Mouse (Mus musculus) thymus, postnatal 25 days (tissue): Measurements from ENCODE around the gene Olfr411.

Experiments
- DNase-seq: peaks from one replicate; pipeline ENCODE4 v3.0.0; 2022

The Olfr411 gene

DNA sequence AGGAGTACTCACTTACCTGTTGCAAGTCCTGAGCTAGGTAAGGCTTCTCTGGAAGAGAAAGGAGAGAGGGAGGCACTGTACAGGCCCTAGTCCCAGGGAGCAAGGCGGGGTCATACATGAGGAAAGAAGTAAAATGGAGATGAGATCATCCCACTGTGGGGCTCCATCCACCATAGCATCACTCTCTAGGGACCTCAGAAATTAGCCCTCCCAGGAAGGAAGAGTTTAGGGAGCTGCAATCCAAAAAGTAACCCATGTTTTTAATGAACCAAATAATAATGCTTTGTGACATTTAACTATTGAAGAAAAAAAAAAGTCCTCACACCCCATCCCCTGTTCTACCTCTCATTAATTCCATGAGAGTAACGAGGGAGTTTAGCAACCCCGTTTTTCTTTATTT lies at the start of gene Olfr411:
Olfr411 (minus strand) TSS at position 101 of the 400 bp plus-strand sequence.
- DNase-seq: no peak

DNA sequence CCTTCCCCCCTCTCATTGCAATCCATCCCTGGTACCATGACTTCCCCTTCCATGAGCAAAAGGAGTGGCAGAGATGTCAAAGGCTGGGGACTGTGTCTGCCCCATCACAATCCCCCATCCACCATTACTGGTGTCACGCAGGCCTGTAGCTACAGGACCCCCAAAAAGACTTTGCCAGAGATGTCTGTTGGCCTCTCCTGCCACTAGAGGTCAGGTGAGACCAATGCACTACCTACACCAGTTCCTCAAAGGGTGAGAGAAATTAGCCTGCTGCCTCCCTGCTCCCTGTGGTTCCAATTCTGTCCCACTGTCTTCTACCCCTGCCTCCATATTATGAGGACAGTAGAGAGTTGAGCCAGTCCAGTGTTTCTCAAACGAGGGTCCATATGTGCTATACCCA lies 49.7 kb upstream of the Olfr411 start:
- peak; percentile 49 for DNase-seq

DNA sequence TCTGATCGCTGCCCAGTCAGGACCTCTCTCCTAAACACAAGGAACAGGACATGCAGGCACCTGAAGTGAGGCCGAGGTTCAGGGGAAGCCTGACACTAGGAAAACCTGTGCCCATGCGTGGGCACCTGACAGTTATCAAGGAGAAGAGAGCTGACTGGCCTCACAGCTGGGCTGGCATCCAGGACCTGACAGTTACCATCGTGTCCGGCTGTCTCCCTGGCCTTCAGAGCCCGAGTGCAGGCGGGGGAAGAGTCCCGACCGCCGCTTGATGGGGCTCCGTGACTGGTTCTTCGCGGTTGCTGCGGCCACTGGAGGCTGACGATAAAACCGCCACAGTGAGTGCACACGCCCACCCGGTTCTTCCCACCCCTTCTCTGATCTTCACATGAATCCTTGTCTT lies 43.1 kb upstream of the Olfr411 start:
- DNase-seq: no peak

DNA sequence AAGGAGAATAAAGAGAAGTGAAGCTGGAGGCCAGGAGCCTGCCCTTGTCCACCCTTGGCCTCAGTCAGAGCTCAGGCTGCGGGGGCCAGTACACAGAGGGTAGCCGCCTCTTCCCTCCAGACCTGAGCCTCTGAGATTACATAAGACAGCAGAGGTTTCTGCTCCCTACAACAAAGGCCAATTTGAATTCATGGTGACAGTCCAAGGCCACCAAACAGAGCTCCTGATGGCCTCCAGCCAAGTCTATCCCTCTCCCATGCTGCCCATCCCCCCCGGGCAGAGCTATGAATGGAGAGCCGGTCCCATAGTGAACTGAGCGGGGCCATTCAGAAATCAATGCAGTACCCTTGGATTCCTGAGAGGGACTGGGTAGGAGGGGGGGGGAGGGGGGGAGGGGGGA lies 41.0 kb upstream of the Olfr411 start:
- no peak for DNase-seq

DNA sequence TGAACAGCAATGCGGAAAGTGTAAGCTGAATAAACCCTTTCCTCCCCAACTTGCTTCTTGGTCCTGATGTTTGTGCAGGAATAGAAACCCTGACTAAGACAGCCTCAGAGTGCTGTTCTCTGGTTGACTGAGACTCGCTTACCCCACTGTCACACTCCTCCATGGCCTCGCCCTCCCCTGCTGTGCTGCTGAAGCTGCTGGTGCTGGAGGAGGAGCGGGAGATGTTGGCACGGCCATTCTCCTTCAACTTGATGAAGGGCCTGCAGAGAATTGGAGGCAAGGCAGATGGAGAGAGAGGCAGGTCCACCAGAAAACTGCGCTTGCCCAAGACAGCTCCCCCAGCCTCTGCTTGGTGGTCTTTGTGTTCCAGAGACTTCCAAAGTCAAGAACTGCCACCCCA lies 40.5 kb upstream of the Olfr411 start:
- DNase-seq: no peak

DNA sequence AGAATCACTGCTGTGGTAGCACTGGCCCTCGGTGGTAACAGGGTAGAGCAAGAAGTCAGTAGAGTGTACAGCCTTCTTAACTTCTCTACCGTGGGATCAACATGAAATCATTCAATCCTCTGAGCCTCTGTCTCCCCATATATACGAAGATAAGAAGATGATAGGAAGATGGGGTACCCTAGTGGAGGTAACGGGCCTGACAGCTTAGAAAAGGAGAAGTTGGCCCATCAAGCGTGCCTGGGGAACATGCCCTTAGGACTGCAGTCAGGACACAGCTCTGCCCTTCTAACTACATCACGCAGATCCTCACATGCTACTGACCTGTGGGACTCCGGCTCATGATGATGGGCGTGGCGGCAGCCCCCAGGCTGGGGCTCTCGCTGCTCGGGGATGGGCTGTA lies 39.4 kb upstream of the Olfr411 start:
- no peak for DNase-seq

DNA sequence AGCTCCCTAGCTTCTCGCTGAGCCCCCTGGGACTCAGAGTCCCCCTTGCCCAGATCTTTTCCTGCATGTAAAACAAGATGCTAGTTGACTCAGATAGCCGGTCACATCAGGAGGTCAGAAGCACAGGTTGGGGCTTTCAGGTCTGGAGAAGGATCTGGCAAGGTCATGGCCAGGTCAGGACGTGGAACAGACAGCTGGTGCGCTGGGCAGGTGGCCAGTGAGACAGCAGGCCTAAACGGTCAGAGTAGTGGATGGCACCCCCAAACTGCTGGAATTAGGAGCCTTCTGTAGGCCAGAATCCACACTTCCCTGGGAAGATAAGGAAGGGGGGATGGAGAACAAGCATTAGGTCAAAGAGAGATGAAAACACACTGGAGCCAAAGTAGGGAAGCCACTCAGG lies 34.8 kb upstream of the Olfr411 start:
- DNase-seq: no peak

DNA sequence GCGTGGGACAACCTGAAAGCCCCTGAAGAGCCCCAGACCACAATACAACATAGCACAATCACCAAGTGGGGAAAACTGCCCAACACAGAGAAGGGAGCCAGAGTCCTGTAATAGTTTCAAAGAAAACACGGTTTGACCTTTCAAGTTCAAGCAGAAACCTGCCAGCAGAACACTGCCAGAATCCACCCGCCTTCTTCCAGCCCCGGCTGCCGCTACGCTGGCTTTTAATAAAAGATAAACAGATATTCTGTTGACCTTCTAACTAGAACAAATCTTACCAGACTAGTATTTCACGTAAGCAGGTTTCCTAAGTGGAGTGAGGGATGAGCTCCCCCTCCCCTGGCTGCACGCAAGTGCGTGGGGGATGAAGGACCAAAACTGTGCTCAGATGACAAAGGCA lies 33.2 kb upstream of the Olfr411 start:
- DNase-seq: no peak

DNA sequence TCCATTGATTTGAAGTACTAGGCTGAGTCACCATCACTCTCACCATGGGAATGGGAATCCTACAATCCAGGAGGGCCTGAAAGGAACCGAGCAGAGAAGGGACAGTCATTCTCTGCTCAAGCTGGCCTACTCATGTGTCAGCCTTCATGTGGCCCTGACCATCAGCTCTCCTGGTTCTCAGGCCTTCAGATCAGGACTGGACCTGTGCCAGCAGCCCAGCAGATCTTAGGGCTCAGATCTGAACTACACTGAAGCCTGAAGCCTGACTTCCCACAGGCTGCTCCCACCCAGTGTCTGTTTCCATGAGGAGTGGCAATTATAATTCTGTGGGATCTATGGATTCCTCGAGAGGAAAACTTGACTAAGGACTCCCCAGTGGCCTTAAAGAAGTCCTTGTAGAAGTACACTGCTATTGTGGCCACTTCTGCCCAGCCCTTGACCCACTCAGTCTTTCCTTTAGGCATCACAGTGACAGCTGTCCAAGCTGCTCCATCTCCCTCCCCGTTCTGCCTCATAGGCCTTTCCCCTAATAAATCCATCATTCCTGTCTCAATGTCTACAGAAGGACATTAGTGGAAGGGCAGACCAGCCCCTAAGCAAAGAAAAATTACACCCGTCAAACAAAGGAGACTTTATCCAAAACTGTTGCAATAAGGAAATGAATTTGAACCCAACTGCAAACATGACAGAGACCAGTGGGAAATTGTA lies 26.9 kb upstream of the Olfr411 start:
- DNase-seq: no peak

DNA sequence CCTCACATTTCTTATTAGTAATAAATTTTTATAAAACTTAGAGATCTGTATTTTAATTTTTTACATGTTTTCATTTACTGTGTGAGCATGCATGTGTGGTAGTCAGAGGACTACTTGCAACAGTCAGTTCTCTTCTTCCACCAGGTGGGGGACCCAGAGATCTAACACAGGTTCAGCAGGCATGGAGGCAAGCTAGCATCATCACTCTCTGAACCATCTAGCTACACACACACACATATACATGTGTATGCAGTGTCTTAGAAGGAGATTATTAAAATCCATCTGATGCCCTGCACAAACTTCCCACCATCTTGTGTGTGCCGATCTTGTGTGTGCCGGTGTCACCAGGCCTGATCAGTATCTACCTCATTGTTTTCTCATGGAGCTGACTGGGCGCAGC lies 24.4 kb upstream of the Olfr411 start:
- peak; percentile 33 for DNase-seq

DNA sequence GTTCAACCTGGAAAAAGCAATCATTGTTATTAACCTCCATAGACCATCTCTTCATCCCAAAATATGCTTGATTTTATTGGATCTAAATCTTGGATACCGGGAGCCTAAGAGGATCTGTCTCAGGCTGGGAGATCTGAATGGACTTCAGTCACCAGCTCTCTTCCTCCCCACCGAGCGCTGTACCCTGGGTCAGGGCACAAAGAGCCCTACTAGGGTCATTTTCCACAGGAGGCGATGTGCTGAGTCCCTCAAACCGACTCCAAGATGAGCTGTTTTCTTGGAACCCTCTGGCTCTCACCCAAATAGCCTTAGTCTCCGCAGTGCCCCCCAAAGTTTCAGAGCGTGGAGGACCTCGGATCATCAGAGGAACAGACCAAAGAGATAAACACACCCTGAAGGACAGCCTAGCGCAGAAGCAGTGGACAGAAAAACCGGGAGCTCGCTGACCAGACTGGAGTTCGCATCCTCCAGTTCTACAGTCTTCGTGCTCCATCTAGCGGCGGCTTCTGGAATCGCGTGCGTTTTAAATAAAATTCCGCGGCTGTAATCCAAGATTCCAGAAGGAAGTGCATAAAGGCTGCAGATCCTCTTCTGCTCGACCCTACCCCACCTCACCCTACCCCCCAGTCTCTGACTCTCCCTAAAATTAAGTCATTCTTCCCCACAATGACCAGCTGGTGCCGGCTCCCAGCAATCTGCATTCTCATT lies 19.1 kb upstream of the Olfr411 start:
- DNase-seq: peak; percentile 49

DNA sequence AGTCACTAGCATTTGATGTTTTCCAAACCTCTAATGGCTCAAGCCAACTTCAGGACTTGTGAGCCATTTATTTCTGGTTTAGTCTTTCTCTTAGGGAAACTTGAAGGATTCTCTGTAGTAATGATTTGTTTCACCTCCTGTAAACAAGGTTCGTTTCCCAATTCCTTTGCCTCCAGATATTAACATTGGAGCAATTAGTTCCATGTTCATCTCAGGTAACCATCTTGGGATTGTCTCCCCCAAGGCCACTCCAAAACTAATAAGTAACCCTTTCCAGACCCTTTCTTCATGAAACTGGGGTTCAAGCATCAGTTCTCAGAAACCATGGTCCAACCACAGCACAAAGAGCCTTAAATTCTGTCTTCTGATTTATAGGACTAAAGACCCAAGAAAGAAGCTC lies 9.3 kb upstream of the Olfr411 start, which contains the start of gene Olfr412:
Olfr412 (plus strand) TSS at position 301 of the 400 bp plus-strand sequence.
- no peak for DNase-seq

DNA sequence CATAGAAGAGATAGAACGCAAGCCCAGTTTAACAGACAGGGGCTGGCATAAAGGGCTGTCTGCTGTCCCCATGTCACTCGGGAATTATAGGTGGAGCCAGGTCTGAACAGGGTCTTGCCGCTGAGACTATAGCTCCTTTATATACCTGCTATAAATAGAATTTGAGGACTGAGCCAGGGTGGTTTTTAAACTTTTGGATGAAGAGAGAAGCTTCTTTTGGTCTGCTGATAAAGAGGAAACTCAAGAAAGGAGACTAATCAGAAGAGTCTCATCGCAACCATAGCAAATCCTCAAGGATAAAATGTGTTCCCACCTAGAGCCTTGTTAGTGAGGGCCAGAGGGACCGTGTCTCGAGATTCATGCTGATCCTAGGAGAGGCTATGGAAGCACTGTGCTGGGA lies 14.5 kb downstream of the Olfr411 start, which contains the start of gene Olfr410:
Olfr410 (minus strand) TSS at position 101 of the 400 bp plus-strand sequence.
- no peak for DNase-seq

DNA sequence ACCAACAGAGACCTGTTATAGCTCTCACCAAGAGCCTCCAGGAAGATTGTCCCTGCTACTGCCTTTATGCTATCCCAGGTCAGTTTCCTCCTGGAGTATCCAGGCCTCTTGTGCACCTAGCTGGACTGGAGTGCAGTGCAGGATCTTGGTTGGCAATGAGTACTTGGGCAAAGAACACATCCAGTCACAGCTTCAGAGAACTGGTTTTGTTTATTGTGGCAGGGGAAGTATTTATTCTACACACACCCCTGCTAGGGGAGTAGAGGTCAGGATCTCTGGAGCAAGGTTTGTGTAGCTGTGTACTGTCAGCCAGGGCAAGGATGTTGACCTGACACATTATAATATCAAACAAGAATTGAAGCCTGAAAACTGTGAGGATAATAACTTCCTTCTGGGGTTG lies 23.7 kb downstream of the Olfr411 start:
- no peak for DNase-seq

DNA sequence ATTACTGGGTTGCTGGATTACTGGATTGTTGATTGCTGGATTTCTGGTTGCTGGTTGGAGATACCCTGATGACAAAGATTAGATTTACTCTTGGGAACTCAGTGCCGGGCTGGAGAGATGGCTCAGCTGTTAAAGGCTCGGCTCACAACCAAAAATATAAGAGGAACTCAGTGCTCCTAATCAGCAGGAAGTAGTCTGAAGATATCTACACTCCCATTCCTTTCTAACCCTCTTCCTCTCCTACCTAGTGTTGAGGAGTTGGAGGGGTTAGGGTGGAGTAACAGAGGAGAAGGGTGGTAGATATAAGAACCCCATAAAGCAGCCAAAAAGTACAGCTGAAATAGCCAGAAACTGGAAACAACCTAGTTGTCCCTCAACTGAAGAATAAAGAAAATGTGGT lies 26.4 kb downstream of the Olfr411 start:
- DNase-seq: no peak
